Mouse (Mus musculus) ovary, adult 2 months (tissue): ENCODE measurements around the gene Tas2r119. TPM values are rescaled to one million over a fixed set of nuclear protein-coding genes. Genes with fewer than 3 reads are reported as not detected.

ENCODE experiments used
- polyA plus RNA-seq: library from polyadenylated mRNA; depleted of rRNA; stranded (reverse); fragments of >200 nt; gene quantifications from 2 replicates; pipeline ENCODE4 v1.2.3, GENCODE M21; 2012; rRNA removed

The Tas2r119 gene
- not detected in 2 replicates for polyA plus RNA-seq

DNA sequence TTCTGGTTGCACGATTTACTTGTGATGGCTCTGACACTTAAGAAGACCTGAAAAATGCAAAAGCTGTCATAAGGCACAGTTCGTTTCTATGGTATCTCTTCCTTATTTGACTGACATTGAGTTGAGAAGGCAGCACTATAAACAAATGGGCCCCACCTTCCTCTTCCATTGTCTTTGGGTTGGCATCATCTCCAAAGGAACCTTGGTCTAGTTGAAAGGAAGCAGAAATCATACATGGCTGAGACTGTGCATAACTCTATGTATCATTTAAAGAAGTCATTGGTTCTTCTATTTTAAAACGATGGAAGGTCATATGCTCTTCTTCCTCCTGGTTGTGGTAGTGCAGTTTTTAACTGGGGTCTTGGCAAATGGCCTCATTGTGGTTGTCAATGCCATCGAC lies at the start of gene Tas2r119:
Gene Tas2r119 (plus strand): TSS at position 301 of the 400 bp plus-strand sequence.

Other genes starting within 250 kb of the Tas2r119 start
- gene Sema5a, start 67.5 kb downstream of the Tas2r119 start, polyA plus RNA-seq, result 66.0 and 122 TPM in 2 replicates